Mouse (Mus musculus): ENCODE measurements at regions not wholly inside any gene's neighbourhood (a gene's known extent, or its start where the extent isn't known, plus 50 kb on each side); places are given as distances from the start of the nearest gene placed in this dataset.

DNA sequence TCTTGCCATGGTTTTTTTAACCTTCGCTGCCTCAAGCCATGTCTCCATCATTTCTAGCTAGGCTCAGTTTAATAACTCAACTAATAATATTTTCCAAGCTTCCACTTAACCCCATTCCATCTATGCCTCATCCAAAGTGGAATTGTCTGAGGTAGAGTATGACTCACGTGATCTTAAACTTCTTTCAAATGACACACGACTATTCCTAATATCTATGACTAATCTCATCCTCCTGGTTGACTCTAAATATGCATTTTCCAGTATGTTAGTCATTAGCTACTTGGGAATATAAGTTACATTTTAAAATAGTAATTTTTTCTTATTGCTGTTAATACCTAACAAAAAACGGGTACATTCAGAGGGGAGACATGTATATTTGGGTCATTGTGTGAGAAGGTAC is 524.8 kb upstream of the Pappa start:
- no peak for DNase-seq (ENCODE audit: extremely low spot score, low spot score)

DNA sequence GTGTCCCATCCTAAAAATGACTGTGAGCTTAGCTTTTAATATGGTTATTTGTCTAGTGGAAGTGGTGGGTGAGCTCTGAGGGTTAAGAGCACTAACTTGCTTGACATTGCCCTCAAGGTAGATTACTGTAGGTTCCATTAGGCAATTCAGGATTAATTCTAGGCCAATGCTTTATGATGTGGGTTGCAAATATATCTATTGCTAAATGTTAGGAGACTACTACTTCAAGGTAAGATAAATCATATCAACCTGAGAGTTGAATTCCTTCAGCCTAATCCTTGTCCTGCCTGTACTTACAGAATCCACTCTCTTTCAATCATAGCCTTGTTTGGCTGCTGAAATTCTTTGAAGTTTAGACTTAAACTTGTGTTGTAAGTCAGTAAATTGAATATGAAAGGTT is 501.2 kb upstream of the Pappa start:
- DNase-seq (ENCODE audit: extremely low spot score, low spot score): no peak

GRCm38 (mm10) chr4:64632189-64632588 is 491.8 kb upstream of the Pappa start:
- DNase-seq (ENCODE audit: extremely low spot score, low spot score): no peak

GRCm38 (mm10) chr4:64635256-64635962 is 488.6 kb upstream of the Pappa start:
- no peak for DNase-seq (ENCODE audit: extremely low spot score, low spot score)

GRCm38 (mm10) chr4:64640056-64640455 is 483.9 kb upstream of the Pappa start:
- DNase-seq (ENCODE audit: extremely low spot score, low spot score): no peak

DNA sequence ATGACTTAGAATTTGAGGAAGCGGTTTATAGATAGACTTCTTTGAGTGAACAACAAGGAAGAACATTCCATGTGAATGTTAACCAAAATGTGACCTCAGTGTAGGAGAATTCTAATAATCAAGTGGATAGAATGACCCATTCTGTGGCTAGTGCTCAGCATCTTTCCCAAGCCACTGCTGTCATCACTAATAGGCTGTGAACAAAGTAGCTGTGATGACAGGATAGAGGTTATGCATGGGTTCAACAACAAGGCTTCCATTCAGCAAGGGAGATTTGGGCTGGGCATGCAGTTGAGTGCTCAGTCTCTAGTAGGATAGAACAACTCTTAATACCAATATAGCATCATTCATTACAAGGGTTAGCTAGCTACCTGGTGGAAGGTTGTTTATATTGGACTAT is 483.0 kb upstream of the Pappa start:
- no peak for DNase-seq (ENCODE audit: extremely low spot score, low spot score)

DNA sequence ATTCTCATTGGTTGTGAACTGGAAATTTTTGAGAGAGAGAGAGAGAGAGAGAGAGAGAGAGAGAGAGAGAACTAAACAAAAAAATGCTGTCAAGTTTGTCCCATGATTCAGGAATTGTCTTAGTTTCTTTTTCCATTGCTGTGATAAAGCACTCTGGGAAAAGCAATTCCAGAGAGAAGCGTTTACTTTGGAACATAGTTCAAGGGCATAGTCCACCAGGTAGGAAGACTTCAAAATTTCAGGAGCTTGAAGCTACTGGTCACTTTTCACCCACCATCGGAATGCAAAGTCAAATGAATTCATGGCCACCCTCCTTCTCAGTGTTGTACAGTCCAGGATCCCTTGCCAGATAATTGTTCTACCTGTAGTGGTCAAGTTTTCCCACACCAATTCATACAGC is 478.8 kb upstream of the Pappa start:
- no peak for DNase-seq (ENCODE audit: extremely low spot score, low spot score)

GRCm38 (mm10) chr4:64654157-64654556 is 469.8 kb upstream of the Pappa start:
- no peak for DNase-seq (ENCODE audit: extremely low spot score, low spot score)

DNA sequence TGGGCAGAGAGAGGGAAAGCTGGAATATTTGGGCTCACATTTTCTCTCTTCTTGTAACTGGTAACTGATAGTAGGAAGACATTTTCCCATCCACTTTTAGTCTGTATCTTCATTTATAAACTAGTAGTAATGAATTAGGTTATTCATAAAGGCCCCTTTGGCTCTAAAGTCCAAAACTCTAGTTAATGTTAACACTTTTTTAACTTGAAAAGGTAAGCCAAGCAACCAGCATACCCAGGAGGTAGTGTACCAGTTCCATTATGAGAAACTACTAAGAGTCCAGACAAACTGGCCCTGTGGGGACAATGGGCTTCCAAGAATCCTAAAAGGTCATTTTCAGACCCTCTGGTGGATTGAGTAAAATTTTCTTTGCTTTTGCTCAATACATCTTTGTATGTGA is 468.4 kb upstream of the Pappa start:
- DNase-seq (ENCODE audit: extremely low spot score, low spot score): no peak

DNA sequence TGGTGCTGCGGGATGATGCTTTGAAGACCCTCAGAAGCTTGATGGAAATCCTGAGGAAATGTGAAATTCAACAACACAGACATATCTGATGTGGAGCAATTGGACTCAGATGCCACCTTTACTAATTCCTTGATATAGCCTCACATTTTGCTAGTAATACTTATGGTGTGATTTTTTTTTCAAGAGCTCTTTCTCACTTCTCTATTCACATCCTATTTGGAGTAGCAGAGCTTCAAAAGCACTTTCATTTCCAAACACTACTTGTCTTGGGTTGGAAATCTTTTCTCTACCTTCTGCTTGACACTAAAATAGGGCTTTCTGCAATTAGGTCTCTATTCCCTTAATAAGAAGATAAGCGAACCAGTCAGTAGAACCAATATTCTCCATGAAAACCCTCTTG is 460.3 kb upstream of the Pappa start:
- no peak for DNase-seq (ENCODE audit: extremely low spot score, low spot score)

GRCm38 (mm10) chr4:64667998-64668397 is 456.0 kb upstream of the Pappa start:
- no peak for DNase-seq (ENCODE audit: extremely low spot score, low spot score)

DNA sequence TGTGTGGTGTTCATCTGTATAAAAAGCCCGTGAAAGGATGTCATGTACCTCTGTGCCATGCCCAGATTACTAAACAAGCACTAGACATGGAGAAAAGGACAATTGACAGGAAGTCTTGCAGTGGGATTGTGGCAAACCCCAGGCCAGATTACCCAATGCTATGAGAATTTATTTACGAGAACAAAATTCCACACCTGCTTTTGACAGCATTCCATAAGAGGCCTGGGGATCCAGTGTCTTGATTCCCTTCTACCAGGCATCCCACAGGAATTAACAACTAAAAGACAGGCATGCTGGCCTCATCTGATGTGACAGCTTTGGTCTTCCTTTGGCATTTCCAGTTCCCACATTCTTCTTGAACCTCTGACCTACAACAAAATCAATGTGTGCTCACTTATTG is 454.3 kb upstream of the Pappa start:
- DNase-seq (ENCODE audit: extremely low spot score, low spot score): no peak

- DNase-seq (ENCODE audit: extremely low spot score, low spot score): no peak
Measured at GRCm38 (mm10) chr4:64676438-64676837, 447.5 kb upstream of the Pappa start.

DNA sequence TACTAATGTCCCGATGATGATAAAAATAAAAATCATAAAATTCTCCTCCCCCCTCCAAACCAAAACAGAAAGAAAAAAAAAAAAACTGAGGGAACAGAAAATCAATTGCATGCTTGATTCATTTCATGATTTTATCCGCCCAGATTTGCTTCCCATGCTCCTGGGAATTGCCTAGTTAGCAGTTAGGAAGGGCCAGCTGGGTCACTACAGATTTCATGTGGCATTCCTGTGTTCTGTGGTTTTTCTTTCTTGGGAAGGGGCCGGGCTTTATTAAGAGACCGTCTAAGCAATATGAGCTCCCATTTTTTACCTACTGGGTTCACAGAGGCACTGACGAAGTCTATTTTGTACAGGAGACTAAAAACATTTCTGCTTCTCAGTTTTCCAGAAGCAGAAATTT is 447.1 kb upstream of the Pappa start:
- no peak for DNase-seq (ENCODE audit: extremely low spot score, low spot score)

DNA sequence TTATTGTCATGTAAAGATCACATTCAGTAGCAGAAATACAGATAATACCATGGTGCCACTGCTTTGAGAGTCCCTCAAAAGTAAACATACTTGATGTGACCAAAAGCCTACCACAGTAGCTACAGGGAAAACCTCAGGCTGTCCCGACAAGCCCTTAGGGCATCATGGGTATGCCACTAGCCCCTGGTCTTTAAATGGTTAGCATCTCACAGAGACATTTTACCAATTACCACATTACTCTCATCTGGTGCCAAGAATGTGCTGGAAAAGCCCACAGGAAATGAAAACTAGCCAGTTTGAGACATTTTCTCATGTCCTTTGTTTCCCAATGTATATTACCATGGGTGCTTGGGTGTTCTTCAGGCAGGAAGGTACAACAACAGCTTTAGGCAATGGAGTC is 439.3 kb upstream of the Pappa start:
- DNase-seq (ENCODE audit: extremely low spot score, low spot score): no peak

DNA sequence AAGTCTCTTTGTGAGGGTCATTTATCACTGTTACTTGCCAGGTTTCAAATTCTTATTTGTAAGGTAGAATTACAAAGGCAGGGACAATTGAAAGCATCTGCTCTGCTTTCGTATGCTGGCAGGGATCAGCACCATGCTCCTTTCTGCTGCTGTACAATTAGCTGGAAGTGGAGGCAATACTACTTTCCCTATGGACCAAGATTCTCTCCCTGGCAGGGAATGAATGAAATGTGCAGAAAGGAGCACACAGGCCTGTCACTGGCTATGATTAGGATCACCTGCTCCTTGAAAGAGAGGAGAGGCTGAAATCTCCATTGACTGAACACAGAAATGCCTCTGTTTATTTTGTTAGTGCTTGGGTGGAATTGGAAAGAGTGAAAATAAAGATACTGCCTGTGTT is 427.8 kb upstream of the Pappa start:
- no peak for DNase-seq (ENCODE audit: extremely low spot score, low spot score)

GRCm38 (mm10) chr4:64723296-64723695 is 400.7 kb upstream of the Pappa start:
- no peak for DNase-seq (ENCODE audit: extremely low spot score, low spot score)

DNA sequence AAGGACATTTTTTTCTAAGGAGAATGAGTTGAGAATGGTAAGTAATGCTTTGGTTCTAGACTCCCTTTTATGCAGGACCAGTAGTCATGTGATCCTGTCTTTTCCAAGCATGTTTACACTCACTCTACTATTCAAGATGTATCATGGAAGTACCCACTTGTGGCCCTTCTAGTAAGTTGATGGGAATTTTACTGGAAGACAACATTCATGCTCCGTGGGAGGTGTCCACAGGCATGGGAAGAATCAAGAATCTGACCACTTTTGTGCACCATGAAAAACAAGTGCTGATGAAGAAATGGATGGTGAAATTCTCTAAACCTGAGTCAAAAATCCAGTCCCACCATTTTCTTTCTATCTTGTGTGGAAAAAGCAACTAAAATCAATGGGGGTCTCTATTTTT is 399.1 kb upstream of the Pappa start:
- no peak for DNase-seq (ENCODE audit: extremely low spot score, low spot score)

GRCm38 (mm10) chr4:64755986-64756385 is 368.0 kb upstream of the Pappa start:
- DNase-seq (ENCODE audit: extremely low spot score, low spot score): no peak

DNA sequence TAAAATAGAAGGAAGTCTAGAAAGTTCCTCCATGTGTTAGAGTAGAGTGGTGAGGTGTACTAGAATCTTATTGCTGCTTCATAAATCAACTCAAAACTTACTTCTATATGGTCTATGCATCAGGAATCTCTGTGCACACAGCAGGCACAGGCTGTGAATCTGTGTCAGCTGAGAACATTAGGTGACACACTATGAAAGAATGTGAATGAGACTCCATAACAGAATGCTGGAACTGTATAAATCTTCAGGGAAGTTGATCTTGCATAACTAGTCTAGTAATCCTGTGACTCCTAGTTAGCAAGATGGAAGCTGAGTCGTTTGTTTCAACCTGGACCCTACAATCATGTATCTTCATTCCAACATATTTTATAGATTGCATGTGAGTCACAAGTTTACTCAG is 355.4 kb upstream of the Pappa start:
- no peak for DNase-seq (ENCODE audit: extremely low spot score, low spot score)

GRCm38 (mm10) chr4:64803886-64804285 is 320.1 kb upstream of the Pappa start:
- DNase-seq (ENCODE audit: extremely low spot score, low spot score): no peak

- no peak for DNase-seq (ENCODE audit: extremely low spot score, low spot score)
Measured at GRCm38 (mm10) chr4:64804996-64805395, 319.0 kb upstream of the Pappa start.

- no peak for DNase-seq (ENCODE audit: extremely low spot score, low spot score)
Measured at GRCm38 (mm10) chr4:64807148-64807547, 316.8 kb upstream of the Pappa start.

DNA sequence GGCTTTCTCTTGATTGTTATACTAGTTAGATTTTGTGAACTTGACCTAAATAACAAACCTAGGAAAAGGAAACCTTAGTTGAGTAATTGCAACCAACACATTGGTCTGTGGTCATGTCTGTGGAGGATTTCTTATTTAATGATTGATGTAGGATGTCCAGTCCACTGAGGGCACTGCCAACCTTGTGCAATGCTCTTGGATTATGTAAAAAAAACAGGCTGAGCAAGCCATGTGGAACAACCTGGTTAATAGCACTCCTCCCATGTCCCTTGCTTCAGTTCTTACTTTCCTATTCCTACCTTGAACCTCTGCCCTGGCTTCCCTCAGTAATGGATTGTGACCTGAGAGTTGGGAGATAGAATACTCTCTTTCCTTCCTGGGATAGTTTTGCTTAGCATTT is 312.0 kb upstream of the Pappa start:
- no peak for DNase-seq (ENCODE audit: extremely low spot score, low spot score)

Measured in neural tube, embryonic 10.5 days (tissue).